10 mouse cellular contexts compared by ENCODE assay signal in the genomic region with DNA sequence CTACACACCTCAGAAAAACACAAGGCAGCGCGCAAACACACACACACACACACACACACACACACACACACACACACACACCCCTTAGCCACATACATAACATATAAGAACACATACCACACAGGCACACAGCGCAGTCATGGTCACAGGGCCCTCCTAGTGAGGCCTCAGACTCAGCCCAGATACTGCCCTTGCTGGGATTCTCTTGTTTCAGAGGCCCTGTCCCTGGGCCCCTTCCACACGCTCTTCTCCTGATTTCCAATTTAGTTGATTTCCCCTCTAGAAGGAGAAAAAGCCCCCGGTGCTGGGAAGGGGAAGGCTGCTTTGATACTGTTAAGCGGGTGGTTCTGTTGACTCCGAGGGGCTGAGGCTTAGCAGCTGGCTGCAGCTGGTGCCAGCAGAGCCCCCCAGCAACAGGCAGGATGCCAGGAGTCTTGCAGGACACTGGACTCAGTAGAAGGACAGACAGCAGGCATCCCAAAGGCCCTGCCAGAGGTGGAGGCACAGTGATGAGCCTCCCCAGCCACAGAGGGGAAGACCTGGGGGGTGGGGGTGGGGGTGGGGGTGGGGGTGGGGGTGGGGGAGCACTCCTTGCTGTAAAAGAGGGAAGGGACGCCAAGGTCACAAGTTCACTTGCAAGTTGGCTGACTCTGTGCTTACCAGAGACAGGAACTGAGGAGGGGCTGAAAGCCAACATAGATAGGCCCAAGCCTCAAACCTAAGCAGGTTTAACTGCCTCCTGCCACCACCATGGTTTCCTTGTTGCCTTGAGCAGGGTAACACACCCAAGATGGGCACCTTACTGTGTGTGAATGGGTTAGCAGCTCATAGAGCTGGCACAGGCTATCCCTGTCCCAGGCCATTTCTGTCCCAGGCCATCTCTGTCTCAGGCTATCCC. TPM values are rescaled to one million over a fixed set of nuclear protein-coding genes. Genes with fewer than 3 reads are reported as not detected.
DNase-seq lines count a peak whose midpoint lies in the region; ATAC-seq and TF ChIP-seq lines count a peak whose summit lies in the region.
"Had no signal": no experiment of that assay in that cellular context is flagged by ENCODE, and none has a peak within 500 bp of the region (broad histone marks: within the 10 kb centered on the region; RNA-seq: fewer than 3 reads in every experiment).

No protein-coding gene starts in this region.

- no peak for TF ChIP-seq EP300 in ES-Bruce4 (IDR thresholded peaks at IDR 0.05; ENCODE audit: insufficient read depth, low read depth, low read length)

- no peak for TF ChIP-seq POLR2A in ES-Bruce4 (IDR thresholded peaks at IDR 0.05; ENCODE audit: insufficient read depth, low read length)

- peaks cover 57% of the 10 kb centered on the region for H3K4me1 ChIP-seq in kidney, embryonic 16.5 days (ENCODE audit: insufficient read depth, low read length)
- peaks cover 33% of the 10 kb centered on the region for H3K4me1 ChIP-seq in ES-Bruce4 (ENCODE audit: control insufficient read depth, insufficient read depth, low read length)
- peaks cover 66% of the 10 kb centered on the region for H3K4me1 ChIP-seq in forebrain, embryonic 12.5 days
- H3K4me1 ChIP-seq in midbrain, embryonic 12.5 days, result peaks cover 72% of the 10 kb centered on the region

- 47% methylated on average over 8 of the region's 8 CpGs for WGBS in kidney, embryonic 16.5 days
- 62% methylated on average over 8 of the region's 8 CpGs for WGBS in forebrain, embryonic 12.5 days
- WGBS in midbrain, embryonic 12.5 days, result 56% methylated on average over 8 of the region's 8 CpGs

- H3K36me3 ChIP-seq in kidney, embryonic 16.5 days (ENCODE audit: insufficient read depth, low read length), result peaks cover 7% of the 10 kb centered on the region
- H3K36me3 ChIP-seq in ES-Bruce4 (ENCODE audit: control insufficient read depth, insufficient read depth, low read length, poor library complexity, severe bottlenecking), result no peaks in the 10 kb centered on the region
- H3K36me3 ChIP-seq in forebrain, embryonic 12.5 days (replicated peaks), result peaks cover 22% of the 10 kb centered on the region
- peaks cover 22% of the 10 kb centered on the region for H3K36me3 ChIP-seq in midbrain, embryonic 12.5 days

- no peak overlapping the region for H3K9ac ChIP-seq in kidney, embryonic 16.5 days (replicated peaks; ENCODE audit: low read length)
- no peak overlapping the region for H3K9ac ChIP-seq in ES-Bruce4 (ENCODE audit: low read depth, poor library complexity, severe bottlenecking)
- no peak overlapping the region for H3K9ac ChIP-seq in forebrain, embryonic 12.5 days
- no peak overlapping the region; the same call in 1 of the 2 replicates for H3K9ac ChIP-seq in midbrain, embryonic 12.5 days (replicated peaks)

- no peaks in the 10 kb centered on the region for H3K27me3 ChIP-seq in kidney, embryonic 16.5 days (ENCODE audit: insufficient read depth, low read length)
- H3K27me3 ChIP-seq in ES-Bruce4 (ENCODE audit: control insufficient read depth, insufficient read depth, low read length, poor library complexity, severe bottlenecking), result no peaks in the 10 kb centered on the region
- H3K27me3 ChIP-seq in forebrain, embryonic 12.5 days, result peaks cover 3% of the 10 kb centered on the region; the same call in 1 of the 2 replicates
- peaks cover 20% of the 10 kb centered on the region for H3K27me3 ChIP-seq in midbrain, embryonic 12.5 days

- peak; percentile 37 for ATAC-seq in kidney, embryonic 16.5 days (ENCODE audit: low FRiP score, low TSS enrichment)
- ATAC-seq in forebrain, embryonic 12.5 days (ENCODE audit: low FRiP score), result no peak
- ATAC-seq in midbrain, embryonic 12.5 days (ENCODE audit: low FRiP score, low read depth), result no peak
- ATAC-seq in granulocyte monocyte progenitor cell, adult 5-6 weeks (replicated peaks; ENCODE audit: poor library complexity, severe bottlenecking), result no peak

- peak overlapping the region; percentile 11 for H3K27ac ChIP-seq in kidney, embryonic 16.5 days (ENCODE audit: low read length)
- H3K27ac ChIP-seq in ES-Bruce4 (ENCODE audit: insufficient read depth, low read length), result peak overlapping the region; percentile 28
- 0 out of 2 replicates have a peak overlapping the region, but pooled peaks have one; percentile 46 for H3K27ac ChIP-seq in forebrain, embryonic 12.5 days
- H3K27ac ChIP-seq in midbrain, embryonic 12.5 days (replicated peaks), result peak overlapping the region; percentile 49

- no peaks in the 10 kb centered on the region for H3K9me3 ChIP-seq in kidney, embryonic 16.5 days (ENCODE audit: low read length)
- no peaks in the 10 kb centered on the region for H3K9me3 ChIP-seq in ES-Bruce4 (replicated peaks; ENCODE audit: control insufficient read depth, insufficient read depth, low read length, poor library complexity, severe bottlenecking)
- H3K9me3 ChIP-seq in forebrain, embryonic 12.5 days, result no peaks in the 10 kb centered on the region
- no peaks in the 10 kb centered on the region for H3K9me3 ChIP-seq in midbrain, embryonic 12.5 days

- H3K4me2 ChIP-seq in kidney, embryonic 16.5 days (replicated peaks; ENCODE audit: low read depth, low read length), result no peak overlapping the region
- no peak overlapping the region; the same call in 1 of the 2 replicates for H3K4me2 ChIP-seq in forebrain, embryonic 12.5 days
- no peak overlapping the region for H3K4me2 ChIP-seq in midbrain, embryonic 12.5 days (replicated peaks)

- no peak for DNase-seq in kidney, adult 18-20 months
- DNase-seq in adrenal gland, adult 8-10 months, result no peak
- DNase-seq in thymus, postnatal 10 days (ENCODE audit: low spot score in 2 of 2), result no peak
- DNase-seq: cerebellum, adult 8-10 months; gastrocnemius, postnatal 10 days had no signal

- H3K4me3 ChIP-seq in kidney, embryonic 16.5 days (ENCODE audit: low read length), result no peak overlapping the region
- no peak overlapping the region for H3K4me3 ChIP-seq in ES-Bruce4 (ENCODE audit: low read depth, low read length)
- no peak overlapping the region for H3K4me3 ChIP-seq in forebrain, embryonic 12.5 days (replicated peaks)
- H3K4me3 ChIP-seq in midbrain, embryonic 12.5 days, result no peak overlapping the region

- no peak for TF ChIP-seq CTCF in ES-Bruce4 (IDR thresholded peaks at IDR 0.05; ENCODE audit: low read depth, low read length)

RNA-seq across cellular contexts. Expression of a gene that starts 17.0 kb away (rescaled TPM):
- 0.67 TPM in 1 of 2 replicates, not detected in the other for polyA plus RNA-seq in kidney, embryonic 16.5 days (2015; fragmentation: Nextera tagmentation; extraction: Ambion mirVana)
- 3.8 and 6.8 TPM in 2 replicates for polyA plus RNA-seq in ES-Bruce4 (2011; ENCODE audit: insufficient read depth, insufficient read length, low read depth, missing spikeins)
- polyA plus RNA-seq in forebrain, embryonic 12.5 days (2016; fragmentation: Nextera tagmentation; extraction: Ambion mirVana), result 0.34 TPM in 1 of 2 replicates, not detected in the other
- 0.63 and 0.80 TPM in 2 replicates for polyA plus RNA-seq in midbrain, embryonic 12.5 days (2016; fragmentation: Nextera tagmentation; extraction: Ambion mirVana)
- total RNA-seq in granulocyte monocyte progenitor cell, adult 5-6 weeks (2014; fragmentation: Nextera tagmentation), result 1.8 and 5.0 TPM in 2 replicates
- total RNA-seq in granulocyte monocyte progenitor cell, adult 5-6 weeks (2017), result 1.2 and 5.3 TPM in 2 replicates
- total RNA-seq in adrenal gland, adult 8-10 months (2022), result 1 to 10 TPM; 1.1 to 5.3 (median 2.5) TPM

RNA-seq across cellular contexts. Expression of a gene that starts 40.6 kb away (rescaled TPM):
- polyA plus RNA-seq in kidney, embryonic 16.5 days (2015; fragmentation: Nextera tagmentation; extraction: Ambion mirVana), result 4.3 and 4.8 TPM in 2 replicates
- 25.1 and 28.5 TPM in 2 replicates for polyA plus RNA-seq in ES-Bruce4 (2011; ENCODE audit: insufficient read depth, insufficient read length, low read depth, missing spikeins)
- polyA plus RNA-seq in forebrain, embryonic 12.5 days (2016; fragmentation: Nextera tagmentation; extraction: Ambion mirVana), result 3.7 and 4.7 TPM in 2 replicates
- polyA plus RNA-seq in midbrain, embryonic 12.5 days (2016; fragmentation: Nextera tagmentation; extraction: Ambion mirVana), result 4.6 and 4.8 TPM in 2 replicates
- 0.45 TPM in 1 of 2 replicates, not detected in the other for total RNA-seq in granulocyte monocyte progenitor cell, adult 5-6 weeks (2014; fragmentation: Nextera tagmentation)
- total RNA-seq in granulocyte monocyte progenitor cell, adult 5-6 weeks (2017), result not detected in 2 replicates
- total RNA-seq in adrenal gland, adult 8-10 months (2022), result 10 to 100 TPM; 29.4 to 57.0 (median 38.3) TPM
